Mouse (Mus musculus): Measurements from ENCODE around the gene Icam2. TPM values are rescaled to one million over a fixed set of nuclear protein-coding genes. Genes with fewer than 3 reads are reported as not detected.
"Not testable (repeated sequence)": the region's sequence is repeated elsewhere in the genome, so short reads cannot be mapped to it uniquely, and the experiment has no call there.

Icam2 gene
- total RNA-seq, 2 experiments from 2014 or later: 13.3 to 18.6 TPM

GRCm38 (mm10) chr11:106344910-106345309 is 43.0 kb downstream of the Icam2 start:
- no peak for DNase-seq

DNA sequence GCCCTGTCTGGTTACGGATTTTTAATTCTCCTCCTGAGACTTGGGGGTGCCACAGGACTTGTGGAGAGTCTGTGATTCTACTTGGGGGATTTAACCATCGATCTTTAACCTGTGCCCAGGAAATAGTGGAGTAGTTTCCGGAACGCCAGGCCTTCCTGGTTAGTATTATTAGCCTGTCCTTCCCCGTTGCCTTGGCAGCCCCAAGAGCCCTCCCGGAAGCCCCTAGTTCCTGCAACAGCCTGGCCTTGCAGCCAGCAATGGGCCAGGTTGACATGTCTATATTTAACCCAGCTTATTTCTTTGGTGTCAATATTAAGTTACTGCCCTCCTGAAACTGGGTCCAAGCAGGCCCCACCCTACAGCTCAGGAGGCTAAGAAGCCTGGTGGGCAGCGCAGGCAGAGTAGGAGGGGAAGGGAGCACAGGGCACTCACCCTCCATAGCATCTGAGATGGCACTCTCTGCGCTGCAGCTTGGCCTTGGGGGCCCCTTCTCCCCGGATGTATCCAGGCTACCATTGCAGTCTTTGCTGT is 46.8 kb downstream of the Icam2 start:
- peak; percentile 44 for DNase-seq

- DNase-seq: not testable (repeated sequence)
Measured at GRCm38 (mm10) chr11:106339323-106339722, 48.6 kb downstream of the Icam2 start.

DNA sequence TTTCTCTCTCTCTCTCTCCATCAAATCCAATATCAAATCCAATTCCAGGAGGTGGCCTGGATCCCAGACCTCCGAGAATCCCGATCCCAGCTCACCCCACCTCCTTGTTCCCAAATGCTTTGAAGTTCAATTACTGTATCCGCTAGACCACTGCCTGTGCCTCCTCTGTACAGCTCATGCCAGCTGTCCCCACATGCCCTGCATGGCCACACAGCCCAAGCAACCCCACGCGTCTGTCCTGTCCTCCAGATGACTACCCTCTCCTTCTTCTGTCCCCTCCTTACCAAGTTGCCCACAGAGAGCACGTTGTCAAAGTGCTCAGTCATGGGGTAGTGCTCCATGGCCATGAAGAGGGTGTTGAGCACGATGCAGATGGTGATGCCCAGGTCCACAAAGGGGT is 49.0 kb downstream of the Icam2 start:
- no peak for DNase-seq

DNA sequence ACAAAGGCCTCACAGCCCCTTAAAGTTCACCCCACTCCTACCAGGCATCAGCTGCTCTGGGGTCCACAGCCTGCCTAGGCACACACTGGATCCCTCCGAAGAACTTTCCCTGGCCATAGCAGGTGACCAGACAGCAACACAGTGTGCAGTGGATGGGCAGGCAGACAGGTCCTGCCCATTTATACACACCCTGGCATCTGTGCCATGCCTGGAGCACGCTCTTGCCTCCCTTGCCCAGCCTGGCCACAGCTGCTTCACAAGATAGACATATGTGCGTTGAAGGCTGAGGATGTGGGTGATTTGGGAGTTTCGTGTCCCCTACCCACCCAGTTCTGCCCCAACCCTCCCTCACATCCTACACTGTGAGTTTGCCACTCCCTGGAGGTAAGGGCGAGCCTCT is 49.8 kb downstream of the Icam2 start:
- DNase-seq: no peak

GRCm38 (mm10) chr11:106334066-106334465 is 53.8 kb downstream of the Icam2 start:
- peak; percentile 33 for DNase-seq

DNA sequence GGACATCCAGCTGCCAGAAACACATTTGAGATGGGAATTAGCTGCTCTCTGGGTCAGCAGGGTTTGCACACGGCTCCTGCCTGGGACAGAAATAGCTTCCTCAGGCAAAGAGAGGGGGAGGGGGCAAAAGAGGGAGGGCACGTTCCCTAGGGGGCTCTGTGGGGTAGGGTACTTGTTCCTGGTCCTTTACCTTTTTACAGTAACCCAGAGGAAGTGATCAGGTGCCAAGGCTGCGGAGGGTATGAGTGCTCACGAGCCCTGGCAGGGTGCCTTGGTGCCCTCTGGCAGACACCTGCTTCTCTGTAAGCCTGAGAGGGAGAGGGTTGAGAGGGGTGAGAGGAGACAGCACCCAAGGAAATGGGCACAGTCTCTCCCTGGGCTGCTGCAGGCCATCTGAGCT is 55.4 kb downstream of the Icam2 start:
- no peak for DNase-seq

GRCm38 (mm10) chr11:106329682-106330081 is 58.2 kb downstream of the Icam2 start:
- no peak for DNase-seq

DNA sequence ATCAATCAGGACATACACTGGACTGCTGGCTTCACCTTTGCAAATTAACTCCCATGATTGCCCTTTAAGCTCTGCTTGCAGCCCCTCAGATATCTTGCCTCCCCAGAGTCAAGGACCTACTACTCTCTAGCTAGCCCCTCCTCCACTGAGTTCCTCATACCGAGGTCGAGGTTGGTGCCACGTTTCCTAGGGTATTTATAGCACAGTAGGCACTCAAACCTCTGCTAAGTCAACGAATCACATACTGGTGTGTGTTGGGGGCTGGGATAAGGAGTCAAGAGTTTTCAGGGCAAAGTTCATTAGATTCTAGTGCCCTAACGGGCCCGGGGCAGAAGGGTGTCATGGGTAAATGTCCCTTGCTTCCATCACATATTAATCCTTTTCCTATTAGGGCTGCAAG is 58.7 kb downstream of the Icam2 start:
- DNase-seq: no peak

DNA sequence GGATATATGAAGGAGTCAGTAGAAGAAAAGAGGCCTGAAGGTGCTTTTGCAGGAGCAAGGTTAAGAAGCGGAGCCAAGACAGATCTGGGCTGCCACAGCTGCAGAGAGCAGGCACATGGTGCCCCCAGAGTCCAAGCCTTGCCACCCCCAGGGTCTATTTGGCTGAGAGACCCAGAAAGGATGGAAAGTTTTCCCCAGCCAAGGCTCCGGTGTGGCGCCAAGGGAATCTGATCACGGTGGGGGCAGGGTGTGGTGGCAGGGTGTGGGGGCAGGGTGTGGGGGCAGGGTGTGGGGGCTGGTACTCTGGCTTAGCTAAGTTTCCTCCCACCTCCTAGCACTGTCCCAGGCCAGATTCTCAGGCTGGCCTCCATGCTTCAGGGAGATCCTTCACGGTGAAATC is 59.4 kb downstream of the Icam2 start:
- peak; percentile 47 for DNase-seq

Other genes starting within 250 kb of the Icam2 start
- not detected for gene Gm10840, start 227.2 kb downstream of the Icam2 start, total RNA-seq (2021)
- 10 to 100 TPM; 13.2 to 18.1 TPM for gene Limd2, start 227.2 kb downstream of the Icam2 start, total RNA-seq (2021)
- 10 to 100 TPM; 21.5 to 22.8 TPM for gene Strada, start 185.9 kb downstream of the Icam2 start, total RNA-seq (2021)
- gene Ccdc47, start 171.7 kb downstream of the Icam2 start, total RNA-seq (2021): 10 to 100 TPM; 73.6 to 75.8 TPM
- 10 to 100 TPM; 30.1 to 35.8 TPM for gene Ddx42, start 171.1 kb downstream of the Icam2 start, total RNA-seq (2021)
- gene Ftsj3, start 132.0 kb downstream of the Icam2 start, total RNA-seq (2021): 10 to 100 TPM; 27.4 to 32.8 TPM
- gene Psmc5, start 131.9 kb downstream of the Icam2 start, total RNA-seq (2021): 100 to 1,000 TPM; 134 to 152 TPM
- 10 to 100 TPM; 23.6 to 27.3 TPM for gene Smarcd2, start 115.1 kb downstream of the Icam2 start, total RNA-seq (2021)
- under 1 TPM; 0.09 to 0.21 TPM for gene Tcam1, start 111.4 kb downstream of the Icam2 start, total RNA-seq (2021)
- gene Gh, start 86.2 kb downstream of the Icam2 start, total RNA-seq (2021): not detected
- gene Cd79b, start 73.3 kb downstream of the Icam2 start, total RNA-seq (2021): 1 to 10 TPM in 1 of 2 experiments, under 1 TPM in 1; 0.80 to 2.8 TPM
- 100 to 1,000 TPM; 137 to 145 TPM for gene Scn4a, start 34.8 kb downstream of the Icam2 start, total RNA-seq (2021)
- 10 to 100 TPM; 11.4 to 11.5 TPM for gene Prr29, start 22.6 kb downstream of the Icam2 start, total RNA-seq (2021)
- gene Ern1, start 99.8 kb upstream of the Icam2 start, total RNA-seq (2021): 1 to 10 TPM; 5.0 to 7.5 TPM
- gene Tex2, start 225.3 kb upstream of the Icam2 start, total RNA-seq (2021): 10 to 100 TPM; 22.1 to 24.1 TPM